Mouse (Mus musculus) forebrain, embryonic 12.5 days (tissue): ENCODE measurements around the gene Nxf3. TPM values are rescaled to one million over a fixed set of nuclear protein-coding genes. Genes with fewer than 3 reads are reported as not detected.
"Not testable (repeated sequence)": the region's sequence is repeated elsewhere in the genome, so short reads cannot be mapped to it uniquely, and the experiment has no call there.

ENCODE experiments used
- ATAC-seq: fragments of 200-750 bp; cut with Nextera tagmentation; 2 replicates; pipeline ENCODE4 v1.8.0; 2017; ENCODE audit warnings: moderate TSS enrichment; ENCODE audit not compliant: low FRiP score
- H3K27ac ChIP-seq: fragments of 300-500 bp; sonication (generic); 2 replicates; pipeline ENCODE4 v1.5.1; 2016; ENCODE audit warnings: mild to moderate bottlenecking
- H3K27me3 ChIP-seq: fragments of 300-500 bp; sonication (generic); 2 replicates; pipeline ENCODE4 v1.6.1; 2016; ENCODE audit warnings: mild to moderate bottlenecking
- H3K36me3 ChIP-seq: fragments of 300-500 bp; sonication (generic); replicated peaks from 2 replicates; pipeline ENCODE4 v1.6.1; 2016; ENCODE audit warnings: mild to moderate bottlenecking
- H3K4me1 ChIP-seq: fragments of 300-500 bp; sonication (generic); 2 replicates; pipeline ENCODE4 v1.6.1; 2016
- H3K4me2 ChIP-seq: fragments of 300-500 bp; sonication (generic); 2 replicates; pipeline ENCODE4 v1.6.1; 2016; ENCODE audit warnings: mild to moderate bottlenecking, moderate library complexity
- H3K4me3 ChIP-seq: fragments of 300-500 bp; sonication (generic); replicated peaks from 2 replicates; pipeline ENCODE4 v1.5.1; 2016; ENCODE audit warnings: mild to moderate bottlenecking
- H3K9ac ChIP-seq: fragments of 300-500 bp; sonication (generic); 2 replicates; pipeline ENCODE4 v1.6.1; 2016; ENCODE audit warnings: mild to moderate bottlenecking
- H3K9me3 ChIP-seq: fragments of 300-500 bp; sonication (generic); 2 replicates; pipeline ENCODE4 v1.6.1; 2016
- WGBS: fragments of 180-500 bp; shearing (Covaris S2); methylation state at CpG from one replicate; pipeline ENCODE4 v1.1.7; 2016; 5-methylcytosine and 5-hydroxymethylcytosine counted together
- polyA plus RNA-seq: library from polyadenylated mRNA; unstranded; fragments of >200 nt; fragmentation: Nextera tagmentation; extraction: Ambion mirVana; gene quantifications from 2 replicates; pipeline ENCODE4 v1.2.1, GENCODE M21; 2016

Nxf3 gene
- polyA plus RNA-seq, 1 experiment from 2014 or later = not detected

- Histone ChIP-seq H3K4me2 (peak overlapping the region; percentile 43), H3K27ac (peak overlapping the region; percentile 75), H3K9ac (peak overlapping the region; percentile 51), H3K4me3 (peak overlapping the region; percentile 50)
- not testable (repeated sequence) for H3K4me1 ChIP-seq, H3K36me3 ChIP-seq, H3K27me3 ChIP-seq, H3K9me3 ChIP-seq
- 25% methylated on average over 13 of the region's 48 CpGs for WGBS
- ATAC-seq = peak; percentile 71
Measured at GRCm38 (mm10) chrX:136067201-136067991, 17.7 kb downstream of the Nxf3 start.

- no peak for ATAC-seq
- no peaks in the 10 kb centered on the region for H3K36me3 ChIP-seq
- WGBS = 89% methylated on average over 1 of the region's 1 CpGs
- H3K4me3 ChIP-seq = no peak overlapping the region
- no peak overlapping the region for H3K27ac ChIP-seq
- no peaks in the 10 kb centered on the region for H3K9me3 ChIP-seq
- H3K4me1 ChIP-seq = no peaks in the 10 kb centered on the region
- H3K9ac ChIP-seq = no peak overlapping the region
- H3K27me3 ChIP-seq = 0 out of 2 replicates have a peak, but pooled peaks cover 4% of the 10 kb centered on the region
- no peak overlapping the region for H3K4me2 ChIP-seq
Measured at GRCm38 (mm10) chrX:136060698-136061097, 24.4 kb downstream of the Nxf3 start.

GRCm38 (mm10) chrX:136051219-136051618, 33.8 kb downstream of the Nxf3 start:
- H3K36me3 ChIP-seq = no peaks in the 10 kb centered on the region
- H3K9me3 ChIP-seq = no peaks in the 10 kb centered on the region
- H3K4me3 ChIP-seq = no peak overlapping the region
- no peak for ATAC-seq
- H3K4me1 ChIP-seq = no peaks in the 10 kb centered on the region
- H3K4me2 ChIP-seq = no peak overlapping the region
- WGBS = 69% methylated on average over 2 of the region's 2 CpGs
- no peaks in the 10 kb centered on the region for H3K27me3 ChIP-seq
- no peak overlapping the region for H3K9ac ChIP-seq
- H3K27ac ChIP-seq = no peak overlapping the region

GRCm38 (mm10) chrX:136047528-136047927, 37.5 kb downstream of the Nxf3 start:
- Histone ChIP-seq H3K9me3 (no peaks in the 10 kb centered on the region), H3K27me3 (no peaks in the 10 kb centered on the region), H3K27ac (no peak overlapping the region), H3K36me3 (no peaks in the 10 kb centered on the region), H3K4me3 (no peak overlapping the region), H3K4me2 (no peak overlapping the region), H3K4me1 (no peaks in the 10 kb centered on the region), H3K9ac (no peak overlapping the region)
- 26% methylated on average over 5 of the region's 5 CpGs for WGBS
- ATAC-seq = peak; percentile 46; the same call in 1 of the 2 replicates

GRCm38 (mm10) chrX:136043726-136044125, 41.3 kb downstream of the Nxf3 start:
- no peaks in the 10 kb centered on the region for H3K9me3 ChIP-seq
- no peak overlapping the region for H3K4me2 ChIP-seq
- H3K27ac ChIP-seq = no peak overlapping the region
- H3K9ac ChIP-seq = no peak overlapping the region
- ATAC-seq = no peak
- no peaks in the 10 kb centered on the region for H3K27me3 ChIP-seq
- no peaks in the 10 kb centered on the region for H3K4me1 ChIP-seq
- H3K4me3 ChIP-seq = no peak overlapping the region
- no peaks in the 10 kb centered on the region for H3K36me3 ChIP-seq
- WGBS = 86% methylated on average over 1 of the region's 1 CpGs

GRCm38 (mm10) chrX:136032799-136033763, 52.0 kb downstream of the Nxf3 start, which contains the start of gene Arxes1:
TSS of gene Arxes1 (plus strand) at chrX:136033367.
- H3K4me2 ChIP-seq = peak within 1 kb of the TSS; percentile 46
- H3K9me3 ChIP-seq, H3K9ac ChIP-seq, H3K36me3 ChIP-seq, H3K4me1 ChIP-seq, H3K27ac ChIP-seq, H3K27me3 ChIP-seq: not testable (repeated sequence)
- peak; percentile 91 for ATAC-seq
- peak within 1 kb of the TSS; percentile 29 for H3K4me3 ChIP-seq
- WGBS = 5% methylated on average over 12 of the region's 49 CpGs

- no peaks in the 10 kb centered on the region for H3K36me3 ChIP-seq
- H3K4me1 ChIP-seq = no peaks in the 10 kb centered on the region
- H3K4me3 ChIP-seq = no peak overlapping the region
- no peak overlapping the region for H3K4me2 ChIP-seq
- H3K9ac ChIP-seq = no peak overlapping the region
- no peak overlapping the region for H3K27ac ChIP-seq
- ATAC-seq = no peak
- H3K9me3 ChIP-seq = no peaks in the 10 kb centered on the region
- peaks cover 4% of the 10 kb centered on the region for H3K27me3 ChIP-seq
- WGBS = 77% methylated on average over 1 of the region's 1 CpGs
Measured at GRCm38 (mm10) chrX:136030331-136030730, 54.7 kb downstream of the Nxf3 start.

Other genes with a start within 250 kb of the Nxf3 start
- 79.9 and 84.6 TPM in 2 replicates for gene Gprasp2, start 246.2 kb downstream of the Nxf3 start, polyA plus RNA-seq
- 143 and 148 TPM in 2 replicates for gene Arxes2, start 91.4 kb downstream of the Nxf3 start, polyA plus RNA-seq
- gene Arxes1, start 51.9 kb downstream of the Nxf3 start, polyA plus RNA-seq = 50.8 and 53.0 TPM in 2 replicates
- gene Bex2, start 17.0 kb downstream of the Nxf3 start, polyA plus RNA-seq = 403 and 426 TPM in 2 replicates
- 117 and 124 TPM in 2 replicates for gene Bex4, start 53.7 kb upstream of the Nxf3 start, polyA plus RNA-seq
- 145 and 152 TPM in 2 replicates for gene Tceal8, start 87.1 kb upstream of the Nxf3 start, polyA plus RNA-seq
- 10.4 and 11.1 TPM in 2 replicates for gene Tceal5, start 118.6 kb upstream of the Nxf3 start, polyA plus RNA-seq
- gene Tceal7, start 129.5 kb upstream of the Nxf3 start, polyA plus RNA-seq = 0.76 and 1.5 TPM in 2 replicates
- 131 and 138 TPM in 2 replicates for gene Bex1, start 130.3 kb upstream of the Nxf3 start, polyA plus RNA-seq
- 411 and 412 TPM in 2 replicates for gene Tceal9, start 159.8 kb upstream of the Nxf3 start, polyA plus RNA-seq
- gene Bex3, start 185.0 kb upstream of the Nxf3 start, polyA plus RNA-seq = 632 and 641 TPM in 2 replicates